Mouse (Mus musculus) lung, postnatal 36 days (tissue): Measurements from ENCODE around the gene Hyal4.

ENCODE experiments used
- DNase-seq: peaks from one replicate; pipeline ENCODE4 v3.0.0; 2022; ENCODE audit warnings: mixed read lengths

The Hyal4 gene

GRCm38 (mm10) chr6:24748029-24748428, at the start of gene Hyal4:
Hyal4 (plus strand) TSS chr6:24748329.
- no peak for DNase-seq

GRCm38 (mm10) chr6:24707090-24707489, 41.0 kb upstream of the Hyal4 start:
- no peak for DNase-seq

- DNase-seq: no peak
Observed at GRCm38 (mm10) chr6:24707499-24707898, 40.6 kb upstream of the Hyal4 start.

- DNase-seq: peak; percentile 35
Observed at GRCm38 (mm10) chr6:24721317-24722099, 26.6 kb upstream of the Hyal4 start.

- no peak for DNase-seq
Observed at GRCm38 (mm10) chr6:24728130-24728529, 20.0 kb upstream of the Hyal4 start.

- no peak for DNase-seq
Observed at GRCm38 (mm10) chr6:24732945-24733344, 15.2 kb upstream of the Hyal4 start, which contains the start of gene Hyal6. Hyal6 (plus strand) TSS chr6:24733245.

- no peak for DNase-seq
Observed at GRCm38 (mm10) chr6:24734565-24734964, 13.6 kb upstream of the Hyal4 start.

GRCm38 (mm10) chr6:24759281-24759680, 11.2 kb downstream of the Hyal4 start:
- no peak for DNase-seq

GRCm38 (mm10) chr6:24766261-24766660, 18.1 kb downstream of the Hyal4 start:
- DNase-seq: no peak

GRCm38 (mm10) chr6:24779182-24779581, 31.1 kb downstream of the Hyal4 start:
- DNase-seq: no peak

GRCm38 (mm10) chr6:24790888-24791287, 42.8 kb downstream of the Hyal4 start, which contains the start of gene Spam1:
Spam1 (plus strand) TSS chr6:24791188.
- no peak for DNase-seq
